Mouse (Mus musculus) embryonic facial prominence, embryonic 14.5 days (tissue): ENCODE measurements around the gene Hhipl2. TPM values are rescaled to one million over a fixed set of nuclear protein-coding genes. Genes with fewer than 3 reads are reported as not detected.

ENCODE experiments used
- ATAC-seq: fragments of 200-750 bp; cut with Nextera tagmentation; 2 replicates; pipeline ENCODE4 v1.8.0; 2017; ENCODE audit warnings: low read depth, moderate number of reproducible peaks, moderate TSS enrichment
- DNase-seq: peaks from one replicate; pipeline ENCODE4 v3.0.0-alpha.2; 2015; ENCODE audit warnings: low spot score
- H3K27ac ChIP-seq: fragments of 300-500 bp; sonication (generic); replicated peaks from 2 replicates; pipeline ENCODE4 v1.5.1; 2014; ENCODE audit warnings: low read depth, mild to moderate bottlenecking, low read length, moderate library complexity
- H3K27me3 ChIP-seq: fragments of 300-500 bp; sonication (generic); replicated peaks from 2 replicates; pipeline ENCODE4 v1.6.1; 2014; ENCODE audit warnings: low read length; ENCODE audit not compliant: control insufficient read depth, insufficient read depth
- H3K36me3 ChIP-seq: fragments of 300-500 bp; sonication (generic); 2 replicates; pipeline ENCODE4 v1.6.1; 2014; ENCODE audit warnings: low read length, mixed read lengths; ENCODE audit not compliant: control insufficient read depth, insufficient read depth
- H3K4me1 ChIP-seq: fragments of 300-500 bp; sonication (generic); 2 replicates; pipeline ENCODE4 v1.6.1; 2014; ENCODE audit warnings: antibody characterized with exemption, low read length; ENCODE audit not compliant: control insufficient read depth, insufficient read depth
- H3K4me2 ChIP-seq: fragments of 300-500 bp; sonication (generic); 2 replicates; pipeline ENCODE4 v1.6.1; 2014; ENCODE audit warnings: low read depth, mild to moderate bottlenecking, low read length, moderate library complexity, mixed read lengths
- H3K4me3 ChIP-seq: fragments of 300-500 bp; sonication (generic); 2 replicates; pipeline ENCODE4 v1.5.1; 2014; ENCODE audit warnings: low read depth, mild to moderate bottlenecking, low read length
- H3K9ac ChIP-seq: fragments of 300-500 bp; sonication (generic); 2 replicates; pipeline ENCODE4 v1.6.1; 2014; ENCODE audit warnings: low read depth, mild to moderate bottlenecking, low read length, moderate library complexity, mixed read lengths
- H3K9me3 ChIP-seq: fragments of 300-500 bp; sonication (generic); 2 replicates; pipeline ENCODE4 v1.6.1; 2016; ENCODE audit warnings: low read length; ENCODE audit not compliant: control insufficient read depth
- whole genome bisulfite sequencing: fragments of 180-500 bp; shearing (Covaris S2); extraction: QIAGEN DNeasy Blood & Tissue Kit; methylation state at CpG from one replicate; pipeline ENCODE4 v1.1.7; 2014; 5-methylcytosine and 5-hydroxymethylcytosine counted together
- polyA plus RNA-seq: library from polyadenylated mRNA; unstranded; fragments of >200 nt; fragmentation: Nextera tagmentation; extraction: Ambion mirVana; gene quantifications from 2 replicates; pipeline ENCODE4 v1.2.1, GENCODE M21; 2014

Hhipl2 gene
- polyA plus RNA-seq, 1 experiment from 2014 or later, result 0.11 TPM

DNA sequence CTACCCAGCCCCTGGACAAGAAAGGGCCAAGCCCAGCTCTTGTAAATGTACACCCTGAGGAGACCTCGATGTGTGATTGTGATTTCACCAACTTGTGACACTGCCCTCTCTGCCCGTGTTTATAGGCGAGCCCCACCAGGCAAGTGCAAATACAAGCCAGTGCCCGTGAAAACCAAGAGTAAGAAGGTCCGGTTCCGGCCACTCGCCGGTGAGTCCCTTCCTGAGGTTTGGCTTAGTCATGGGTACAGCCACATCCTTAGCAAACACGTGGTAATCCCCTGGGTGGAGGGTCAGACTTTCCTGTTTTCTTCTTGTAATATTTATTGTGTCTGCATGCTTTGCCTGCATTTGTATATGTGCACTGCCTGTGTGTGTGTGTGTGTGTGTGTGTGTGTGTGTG lies 16.9 kb downstream of the Hhipl2 start:
- no peaks in the 10 kb centered on the region for H3K9me3 ChIP-seq
- H3K4me1 ChIP-seq, result no peaks in the 10 kb centered on the region; the same call in 1 of the 2 replicates
- DNase-seq, result no peak
- H3K27me3 ChIP-seq, result no peaks in the 10 kb centered on the region
- no peak overlapping the region for H3K9ac ChIP-seq
- WGBS, result 87% methylated on average over 9 of the region's 9 CpGs
- no peak overlapping the region for H3K4me2 ChIP-seq
- no peak overlapping the region for H3K27ac ChIP-seq
- H3K4me3 ChIP-seq, result no peak overlapping the region
- no peaks in the 10 kb centered on the region for H3K36me3 ChIP-seq
- no peak for ATAC-seq

DNA sequence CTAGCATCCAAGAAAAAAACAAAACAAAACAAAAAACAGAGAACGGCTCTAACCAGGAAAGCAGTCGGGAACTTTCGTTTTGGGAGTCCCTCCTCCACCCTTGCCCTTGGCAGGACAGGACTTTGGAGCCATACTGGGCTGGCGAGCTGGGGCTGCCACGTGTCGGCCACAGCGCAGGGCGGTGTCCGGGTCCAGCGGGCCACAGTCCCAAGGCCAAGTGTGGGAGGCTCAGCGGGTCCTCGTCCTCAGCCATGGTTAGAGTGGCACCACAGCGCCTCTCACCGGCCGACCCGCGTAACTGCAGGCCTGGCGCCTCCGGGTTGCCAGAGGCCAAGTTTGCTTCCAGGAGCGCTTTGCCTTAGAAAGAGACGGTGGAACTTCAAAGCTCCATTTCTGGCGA lies 21.0 kb downstream of the Hhipl2 start:
- no peak overlapping the region for H3K27ac ChIP-seq
- H3K9ac ChIP-seq, result 0 out of 2 replicates have a peak overlapping the region, but pooled peaks have one; percentile 37
- no peaks in the 10 kb centered on the region; the same call in 1 of the 2 replicates for H3K4me1 ChIP-seq
- no peaks in the 10 kb centered on the region for H3K27me3 ChIP-seq
- ATAC-seq, result no peak
- H3K9me3 ChIP-seq, result 0 out of 2 replicates have a peak, but pooled peaks cover 3% of the 10 kb centered on the region
- peak overlapping the region; percentile 46 for H3K4me2 ChIP-seq
- H3K36me3 ChIP-seq, result no peaks in the 10 kb centered on the region
- peak; percentile 9 for DNase-seq
- 25% methylated on average over 21 of the region's 22 CpGs for WGBS
- peak overlapping the region; percentile 23; the same call in 1 of the 2 replicates for H3K4me3 ChIP-seq

DNA sequence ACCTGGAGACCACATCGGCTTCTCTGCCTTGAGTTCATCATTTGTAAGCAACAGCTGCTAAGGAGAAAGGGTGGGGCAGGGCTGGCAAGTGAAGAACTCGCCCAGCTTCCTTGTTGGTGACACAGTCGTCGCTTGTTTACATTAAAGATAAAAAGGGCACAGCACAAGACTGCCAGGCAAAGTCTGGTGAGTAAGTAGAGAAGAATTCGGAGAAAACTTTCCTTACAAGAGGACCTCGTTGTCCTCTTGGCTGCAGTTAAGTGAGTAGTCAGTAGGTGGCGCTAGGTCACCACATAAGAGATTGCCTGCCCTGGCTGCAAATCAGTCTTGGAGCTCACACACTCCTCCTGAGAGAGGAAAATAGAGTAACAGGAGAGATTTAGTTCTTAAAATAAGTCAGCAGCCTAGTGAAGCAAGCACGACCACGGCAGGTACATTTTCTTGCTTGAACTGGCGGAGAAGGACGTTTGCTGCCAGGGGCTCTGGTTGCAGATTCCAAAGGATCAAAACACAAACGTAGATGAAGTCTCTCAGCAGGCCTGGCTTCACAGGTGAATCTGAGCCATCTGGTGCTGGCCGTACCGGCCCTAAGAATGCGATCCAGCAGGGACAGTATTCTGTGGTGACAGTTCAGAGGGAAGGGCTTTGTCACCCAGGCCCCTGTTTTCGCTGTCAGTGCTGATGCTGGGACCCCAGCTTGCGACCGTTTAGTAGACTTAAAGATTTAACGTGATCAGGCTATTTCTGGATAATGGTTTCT lies 24.2 kb downstream of the Hhipl2 start:
- WGBS, result 21% methylated on average over 19 of the region's 19 CpGs
- H3K27ac ChIP-seq, result no peak overlapping the region
- no peaks in the 10 kb centered on the region; the same call in 1 of the 2 replicates for H3K4me1 ChIP-seq
- peak; percentile 71 for ATAC-seq
- no peak overlapping the region for H3K4me3 ChIP-seq
- 0 out of 2 replicates have a peak, but pooled peaks cover 3% of the 10 kb centered on the region for H3K9me3 ChIP-seq
- peak overlapping the region; percentile 18; the same call in 1 of the 2 replicates for H3K4me2 ChIP-seq
- no peaks in the 10 kb centered on the region for H3K27me3 ChIP-seq
- DNase-seq, result peak; percentile 92
- H3K9ac ChIP-seq, result no peak overlapping the region
- no peaks in the 10 kb centered on the region for H3K36me3 ChIP-seq

DNA sequence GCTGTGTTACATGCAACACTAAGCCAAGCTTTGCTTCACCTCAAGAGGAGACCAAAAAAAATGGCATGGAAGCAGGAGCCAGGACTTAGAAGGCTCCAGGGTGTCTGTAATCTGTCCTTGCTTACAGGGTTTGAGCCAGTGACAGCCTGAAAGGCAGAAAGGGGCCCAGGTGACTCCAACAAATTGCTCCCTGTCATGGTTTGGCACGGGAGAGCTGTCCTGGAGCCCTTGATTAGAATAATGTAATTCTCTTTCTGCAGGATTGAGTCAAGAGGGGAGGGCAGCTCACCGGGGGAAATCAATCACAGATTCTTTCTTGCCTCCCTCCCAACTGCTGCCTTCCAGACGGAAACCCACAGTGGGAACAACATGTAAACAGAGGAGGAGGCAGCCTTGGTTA lies 35.1 kb downstream of the Hhipl2 start:
- no peak overlapping the region for H3K27ac ChIP-seq
- H3K9ac ChIP-seq, result no peak overlapping the region
- H3K4me2 ChIP-seq, result no peak overlapping the region
- H3K27me3 ChIP-seq, result no peaks in the 10 kb centered on the region
- no peaks in the 10 kb centered on the region for H3K36me3 ChIP-seq
- peaks cover 7% of the 10 kb centered on the region; the same call in 1 of the 2 replicates for H3K9me3 ChIP-seq
- DNase-seq (peak; percentile 55), ATAC-seq (peak; percentile 22; the same call in 1 of the 2 replicates)
- no peak overlapping the region for H3K4me3 ChIP-seq
- WGBS, result 19% methylated on average over 3 of the region's 3 CpGs
- H3K4me1 ChIP-seq, result no peaks in the 10 kb centered on the region

Other genes starting within 250 kb of the Hhipl2 start
- 17.9 and 21.7 TPM in 2 replicates for gene Disp1, start 196.7 kb upstream of the Hhipl2 start, polyA plus RNA-seq
- gene Aida, start 121.6 kb upstream of the Hhipl2 start, polyA plus RNA-seq, result 35.5 and 40.8 TPM in 2 replicates
- 49.4 and 50.4 TPM in 2 replicates for gene Brox, start 120.9 kb upstream of the Hhipl2 start, polyA plus RNA-seq
- gene Mia3, start 48.7 kb upstream of the Hhipl2 start, polyA plus RNA-seq, result 125 and 127 TPM in 2 replicates
- 16.6 and 20.4 TPM in 2 replicates for gene Taf1a, start 29.2 kb upstream of the Hhipl2 start, polyA plus RNA-seq